Mouse (Mus musculus) neural tube, embryonic 11.5 days (tissue): Measurements from ENCODE around the gene D130040H23Rik. TPM values are rescaled to one million over a fixed set of nuclear protein-coding genes. Genes with fewer than 3 reads are reported as not detected.

Experiments
- polyA plus RNA-seq: library from polyadenylated mRNA; unstranded; fragments of >200 nt; fragmentation: Nextera tagmentation; extraction: Ambion mirVana; gene quantifications from 2 replicates; pipeline ENCODE4 v1.2.1, GENCODE M21; 2014

Gene D130040H23Rik
- polyA plus RNA-seq, 1 experiment from 2014 or later, result 5.9 TPM

Other genes with a start within 250 kb of the D130040H23Rik start
- gene Zfp930, start 62.0 kb upstream of the D130040H23Rik start, polyA plus RNA-seq, result 18.5 and 18.8 TPM in 2 replicates
- gene Gm9495, start 182.5 kb downstream of the D130040H23Rik start, polyA plus RNA-seq, result not detected in 2 replicates